Mouse (Mus musculus) liver, embryonic 15.5 days (tissue): Measurements from ENCODE around the gene Bbc3. TPM values are rescaled to one million over a fixed set of nuclear protein-coding genes. Genes with fewer than 3 reads are reported as not detected.

Experiments used
- ATAC-seq: fragments of 200-750 bp; cut with Nextera tagmentation; 2 replicates; pipeline ENCODE4 v1.8.0; 2017; ENCODE audit warnings: moderate number of reproducible peaks, mild to moderate bottlenecking, moderate library complexity; ENCODE audit not compliant: insufficient read depth
- H3K27ac ChIP-seq: fragments of 300-500 bp; sonication (generic); replicated peaks from 2 replicates; pipeline ENCODE4 v1.5.1; 2015; ENCODE audit warnings: mild to moderate bottlenecking, inconsistent platforms
- H3K27me3 ChIP-seq: fragments of 300-500 bp; sonication (generic); 2 replicates; pipeline ENCODE4 v1.6.1; 2015; ENCODE audit warnings: mild to moderate bottlenecking, inconsistent platforms
- H3K36me3 ChIP-seq: fragments of 300-500 bp; sonication (generic); replicated peaks from 2 replicates; pipeline ENCODE4 v1.6.1; 2015; ENCODE audit warnings: moderate library complexity, mild to moderate bottlenecking, inconsistent platforms
- H3K4me1 ChIP-seq: fragments of 300-500 bp; sonication (generic); replicated peaks from 2 replicates; pipeline ENCODE4 v1.6.1; 2015; ENCODE audit warnings: inconsistent platforms
- H3K4me2 ChIP-seq: fragments of 300-500 bp; sonication (generic); 2 replicates; pipeline ENCODE4 v1.6.1; 2015; ENCODE audit warnings: moderate library complexity, mild to moderate bottlenecking, inconsistent platforms
- H3K4me3 ChIP-seq: fragments of 300-500 bp; sonication (generic); replicated peaks from 2 replicates; pipeline ENCODE4 v1.5.1; 2015; ENCODE audit warnings: mild to moderate bottlenecking, inconsistent platforms
- H3K9ac ChIP-seq: fragments of 300-500 bp; sonication (generic); 2 replicates; pipeline ENCODE4 v1.6.1; 2015; ENCODE audit warnings: moderate library complexity, mild to moderate bottlenecking, inconsistent platforms
- H3K9me3 ChIP-seq: fragments of 300-500 bp; sonication (generic); replicated peaks from 2 replicates; pipeline ENCODE4 v1.6.1; 2016; ENCODE audit warnings: inconsistent platforms
- WGBS: fragments of 180-500 bp; shearing (Covaris S2); methylation state at CpG from one replicate; pipeline ENCODE4 v1.1.7; 2015; ENCODE audit warnings: mixed read lengths; ENCODE audit not compliant: insufficient replicate concordance; 5-methylcytosine and 5-hydroxymethylcytosine counted together
- polyA plus RNA-seq: library from polyadenylated mRNA; unstranded; fragments of >200 nt; fragmentation: Nextera tagmentation; extraction: Ambion mirVana; gene quantifications from 2 replicates; pipeline ENCODE4 v1.2.1, GENCODE M21; 2015

Gene Bbc3
- polyA plus RNA-seq, 1 experiment from 2014 or later: 4.1 TPM

DNA sequence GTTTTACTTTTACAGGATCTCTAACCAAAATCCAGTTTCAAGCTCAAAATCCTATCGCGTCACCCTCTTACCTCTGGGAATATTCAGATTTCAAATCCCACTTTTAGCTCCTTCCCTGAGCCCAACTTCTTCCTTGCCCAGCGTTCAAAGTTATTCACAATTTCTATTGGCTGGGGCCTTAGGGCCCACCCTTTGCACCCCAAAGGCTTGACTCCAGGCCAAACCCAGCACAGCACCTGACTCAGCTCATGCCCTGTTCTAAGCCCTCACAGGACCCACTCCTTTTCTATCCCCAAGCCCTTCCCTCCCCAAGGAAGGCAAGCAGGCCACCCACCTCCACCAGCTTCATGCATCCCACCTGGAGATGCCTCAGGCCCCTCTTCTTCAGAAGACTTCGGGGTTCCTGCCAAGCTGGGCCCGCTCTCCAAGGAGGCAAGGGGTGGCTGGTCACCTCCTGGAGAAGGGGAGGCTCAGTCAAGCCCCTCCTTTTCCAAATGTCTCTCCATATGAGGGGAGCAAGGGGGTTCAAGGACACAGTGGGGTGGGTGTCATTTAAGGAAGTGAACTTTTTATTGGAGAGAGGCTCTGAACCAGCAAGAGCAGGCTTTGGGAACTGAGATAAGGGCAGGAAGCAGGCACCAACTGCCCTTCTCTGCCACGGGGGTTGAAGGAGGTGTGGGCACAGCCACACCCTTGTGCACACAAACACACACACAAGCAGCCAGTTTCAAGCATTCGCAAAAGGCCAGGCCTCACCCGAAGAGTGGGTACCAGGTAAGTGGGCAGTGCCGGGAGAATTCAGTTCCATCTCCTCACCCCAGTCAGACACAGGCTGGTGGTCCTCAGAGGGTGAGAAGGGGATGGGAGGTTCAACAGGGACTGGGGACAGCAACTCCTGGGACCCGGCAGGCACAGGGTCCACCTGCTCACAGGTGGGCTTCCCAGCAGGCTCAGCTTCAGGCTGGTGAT, 33.0 kb upstream of the Bbc3 start:
- Histone ChIP-seq H3K9ac (peak overlapping the region; percentile 80), H3K4me2 (peak overlapping the region; percentile 99), H3K36me3 (peaks cover 44% of the 10 kb centered on the region), H3K4me3 (peak overlapping the region; percentile 82), H3K27me3 (no peaks in the 10 kb centered on the region), H3K4me1 (peaks cover 60% of the 10 kb centered on the region), H3K9me3 (no peaks in the 10 kb centered on the region), H3K27ac (peak overlapping the region; percentile 98)
- 35% methylated on average over 10 of the region's 10 CpGs for WGBS
- peak; percentile 7; the same call in 1 of the 2 replicates for ATAC-seq

GRCm38 (mm10) chr7:16280721-16281120, 27.5 kb upstream of the Bbc3 start:
- H3K27me3 ChIP-seq: no peaks in the 10 kb centered on the region
- peaks cover 33% of the 10 kb centered on the region for H3K4me1 ChIP-seq
- peaks cover 83% of the 10 kb centered on the region for H3K36me3 ChIP-seq
- H3K4me2 ChIP-seq: no peak overlapping the region
- no peak overlapping the region for H3K9ac ChIP-seq
- 83% methylated on average over 11 of the region's 11 CpGs for WGBS
- no peak overlapping the region for H3K4me3 ChIP-seq
- no peak overlapping the region for H3K27ac ChIP-seq
- no peaks in the 10 kb centered on the region for H3K9me3 ChIP-seq
- no peak for ATAC-seq

GRCm38 (mm10) chr7:16282334-16282733, 25.9 kb upstream of the Bbc3 start:
- no peak for ATAC-seq
- no peak overlapping the region for H3K4me3 ChIP-seq
- WGBS: 83% methylated on average over 13 of the region's 13 CpGs
- no peaks in the 10 kb centered on the region for H3K27me3 ChIP-seq
- no peak overlapping the region for H3K27ac ChIP-seq
- peaks cover 34% of the 10 kb centered on the region for H3K4me1 ChIP-seq
- no peak overlapping the region for H3K4me2 ChIP-seq
- H3K36me3 ChIP-seq: peaks cover 67% of the 10 kb centered on the region
- no peak overlapping the region for H3K9ac ChIP-seq
- no peaks in the 10 kb centered on the region for H3K9me3 ChIP-seq

- Histone ChIP-seq H3K27me3 (no peaks in the 10 kb centered on the region), H3K27ac (no peak overlapping the region; the same call in 1 of the 2 replicates), H3K9me3 (no peaks in the 10 kb centered on the region), H3K4me3 (no peak overlapping the region), H3K36me3 (peaks cover 51% of the 10 kb centered on the region), H3K4me2 (no peak overlapping the region), H3K9ac (no peak overlapping the region), H3K4me1 (peaks cover 32% of the 10 kb centered on the region)
- no peak for ATAC-seq
- 84% methylated on average over 8 of the region's 8 CpGs for WGBS
Observed at GRCm38 (mm10) chr7:16284001-16284400, 24.2 kb upstream of the Bbc3 start.

GRCm38 (mm10) chr7:16284904-16285303, 23.3 kb upstream of the Bbc3 start:
- Histone ChIP-seq H3K9me3 (no peaks in the 10 kb centered on the region), H3K4me1 (peaks cover 32% of the 10 kb centered on the region), H3K4me3 (peak overlapping the region; percentile 89), H3K9ac (no peak overlapping the region), H3K4me2 (peak overlapping the region; percentile 94), H3K27me3 (no peaks in the 10 kb centered on the region), H3K27ac (peak overlapping the region; percentile 97), H3K36me3 (peaks cover 43% of the 10 kb centered on the region)
- ATAC-seq: no peak
- WGBS: 68% methylated on average over 9 of the region's 9 CpGs

DNA sequence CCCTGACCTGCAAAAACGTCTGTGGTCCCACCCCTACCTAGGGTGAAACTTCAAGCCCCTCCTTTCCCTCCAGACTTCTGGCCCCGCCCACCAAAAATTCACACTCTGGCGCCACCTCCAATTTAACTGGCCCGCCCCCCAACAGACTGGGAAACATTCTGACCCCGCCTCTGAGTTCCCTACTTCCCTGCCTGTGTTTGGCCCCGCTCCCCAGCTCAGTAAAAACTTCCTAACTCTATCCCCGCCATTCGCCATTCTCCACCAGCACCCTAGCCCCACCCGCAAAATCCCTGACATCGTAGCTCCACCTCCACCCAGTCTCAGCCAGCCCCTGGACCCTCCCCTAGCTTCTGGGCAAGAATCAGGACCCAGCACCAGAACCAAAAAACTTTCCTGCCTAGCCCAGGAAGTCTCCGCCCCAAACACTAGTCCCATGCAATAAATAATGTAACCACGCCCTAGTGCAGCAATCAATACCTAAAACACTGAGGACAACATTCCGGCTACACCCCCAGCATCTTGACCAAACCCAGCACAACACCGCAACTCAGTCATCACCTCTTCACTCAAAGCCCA, 22.7 kb upstream of the Bbc3 start:
- Histone ChIP-seq H3K27ac (peak overlapping the region; percentile 97), H3K27me3 (no peaks in the 10 kb centered on the region), H3K9me3 (no peaks in the 10 kb centered on the region), H3K4me2 (peak overlapping the region; percentile 94), H3K4me1 (peaks cover 32% of the 10 kb centered on the region), H3K9ac (peak overlapping the region; percentile 21; the same call in 1 of the 2 replicates), H3K4me3 (peak overlapping the region; percentile 89), H3K36me3 (peaks cover 37% of the 10 kb centered on the region)
- ATAC-seq: peak; percentile 27
- WGBS: under 1% methylated on average over 14 of the region's 14 CpGs

- H3K36me3 ChIP-seq: peaks cover 30% of the 10 kb centered on the region
- ATAC-seq: peak; percentile 84
- no peaks in the 10 kb centered on the region for H3K9me3 ChIP-seq
- peak within 1 kb of the TSS; percentile 97 for H3K27ac ChIP-seq
- H3K27me3 ChIP-seq: no peaks in the 10 kb centered on the region
- H3K9ac ChIP-seq: peak within 1 kb of the TSS; percentile 83
- H3K4me2 ChIP-seq: peak within 1 kb of the TSS; percentile 94
- H3K4me1 ChIP-seq: peaks cover 32% of the 10 kb centered on the region
- 1% methylated on average over 70 of the region's 70 CpGs for WGBS
- peak within 1 kb of the TSS; percentile 89 for H3K4me3 ChIP-seq
Observed at GRCm38 (mm10) chr7:16286026-16286961, 21.9 kb upstream of the Bbc3 start, which contains the start of gene Ccdc9. TSS of gene Ccdc9 (minus strand) at chr7:16286795.

GRCm38 (mm10) chr7:16287016-16287415, 21.2 kb upstream of the Bbc3 start:
- Histone ChIP-seq H3K27ac (peak overlapping the region; percentile 97), H3K4me3 (peak overlapping the region; percentile 89), H3K4me1 (peaks cover 32% of the 10 kb centered on the region), H3K36me3 (peaks cover 22% of the 10 kb centered on the region), H3K9me3 (no peaks in the 10 kb centered on the region), H3K27me3 (no peaks in the 10 kb centered on the region), H3K9ac (peak overlapping the region; percentile 83), H3K4me2 (peak overlapping the region; percentile 94)
- ATAC-seq: no peak
- 61% methylated on average over 2 of the region's 2 CpGs for WGBS

DNA sequence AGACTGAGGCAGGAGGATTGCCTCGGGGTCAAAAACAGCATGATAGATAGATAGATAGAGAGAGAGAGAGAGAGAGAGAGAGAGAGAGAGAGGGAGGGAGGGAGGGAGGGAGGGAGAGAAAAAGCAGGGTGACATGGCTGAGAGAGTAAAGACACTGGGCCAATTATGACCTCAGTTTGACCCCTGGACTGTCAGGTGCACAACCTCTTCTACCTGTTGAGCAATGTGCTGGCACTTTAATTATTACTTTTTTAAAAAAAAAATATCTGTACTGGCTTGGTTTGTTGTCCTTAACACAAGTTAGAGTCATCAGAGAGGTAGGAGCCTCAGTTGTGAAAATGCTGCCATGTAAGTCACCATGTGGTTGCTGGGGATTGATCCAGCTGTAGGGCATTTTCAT, 20.4 kb upstream of the Bbc3 start:
- WGBS: 30% methylated on average over 1 of the region's 1 CpGs
- Histone ChIP-seq H3K4me3 (no peak overlapping the region), H3K27me3 (no peaks in the 10 kb centered on the region), H3K4me1 (peaks cover 32% of the 10 kb centered on the region), H3K36me3 (peaks cover 15% of the 10 kb centered on the region), H3K9ac (no peak overlapping the region), H3K9me3 (no peaks in the 10 kb centered on the region), H3K27ac (no peak overlapping the region), H3K4me2 (no peak overlapping the region)
- ATAC-seq: no peak

DNA sequence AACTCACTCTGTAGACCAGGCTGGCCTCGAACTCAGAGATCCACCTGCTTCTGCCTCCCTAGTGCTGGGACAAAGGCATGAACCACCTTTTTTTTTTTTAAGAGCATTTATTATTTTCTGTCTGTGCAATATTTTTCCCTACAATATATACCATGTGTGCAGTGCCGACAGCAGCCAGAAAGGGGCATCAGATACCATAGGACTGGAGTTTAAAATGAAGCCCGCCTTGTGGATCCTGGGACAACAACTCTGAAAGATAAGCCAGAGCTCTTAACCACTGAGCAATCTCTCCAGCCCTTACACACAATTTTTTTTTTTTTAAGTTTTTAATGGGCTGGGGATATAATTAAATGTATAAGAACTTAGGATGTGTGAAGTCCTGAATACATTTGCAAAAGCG, 13.8 kb upstream of the Bbc3 start:
- no peaks in the 10 kb centered on the region for H3K36me3 ChIP-seq
- peak overlapping the region; percentile 63 for H3K4me3 ChIP-seq
- 14% methylated on average over 4 of the region's 4 CpGs for WGBS
- H3K27me3 ChIP-seq: peaks cover 19% of the 10 kb centered on the region
- no peaks in the 10 kb centered on the region for H3K9me3 ChIP-seq
- H3K4me1 ChIP-seq: peaks cover 43% of the 10 kb centered on the region
- peak overlapping the region; percentile 99 for H3K27ac ChIP-seq
- peak overlapping the region; percentile 52 for H3K9ac ChIP-seq
- peak; percentile 30 for ATAC-seq
- H3K4me2 ChIP-seq: peak overlapping the region; percentile 96
